Mouse (Mus musculus): ENCODE data around the gene Ptger1.

DNA sequence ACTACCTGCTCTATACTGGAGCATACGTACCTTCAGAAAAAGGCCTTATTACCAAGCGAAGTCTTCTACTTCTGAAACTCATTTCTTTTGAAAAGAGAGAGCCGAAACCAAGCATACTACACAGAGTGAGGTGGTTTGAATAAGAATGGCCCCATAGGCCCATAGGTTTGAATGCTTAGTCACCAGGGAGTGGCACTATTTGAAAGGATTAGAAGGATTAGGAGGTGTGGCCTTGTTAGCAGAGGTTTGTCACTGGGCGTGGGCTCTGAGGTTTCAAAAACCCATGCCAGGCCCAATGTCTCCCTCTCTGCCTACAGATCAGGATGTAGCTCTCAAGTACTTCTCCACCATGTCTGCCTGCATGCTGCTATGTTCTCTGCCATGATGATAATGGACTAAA, 18.4 kb upstream of the Ptger1 start:
- no peak for TF ChIP-seq CTCF (IDR thresholded peaks at IDR 0.05; ENCODE audit: extremely low read depth, insufficient read depth, low read length)
- TF ChIP-seq POLR2A (IDR thresholded peaks at IDR 0.05; ENCODE audit: extremely low read depth, insufficient read depth, low read length) = no peak

All from cortical plate, adult 2 months (tissue).